Mouse (Mus musculus) c-Kit-positive CD71-positive TER-119-negative erythroid progenitor cells, embryonic 14.5 days (primary cell): Measurements from ENCODE around the gene Galnt7.

Experiments
- DNase-seq: peaks from one replicate; pipeline ENCODE4 v3.0.0-alpha.2; 2013; ENCODE audit warnings: low read depth

The Galnt7 gene

GRCm38 (mm10) chr8:57584416-57585127, 68.3 kb downstream of the Galnt7 start:
- no peak for DNase-seq

DNA sequence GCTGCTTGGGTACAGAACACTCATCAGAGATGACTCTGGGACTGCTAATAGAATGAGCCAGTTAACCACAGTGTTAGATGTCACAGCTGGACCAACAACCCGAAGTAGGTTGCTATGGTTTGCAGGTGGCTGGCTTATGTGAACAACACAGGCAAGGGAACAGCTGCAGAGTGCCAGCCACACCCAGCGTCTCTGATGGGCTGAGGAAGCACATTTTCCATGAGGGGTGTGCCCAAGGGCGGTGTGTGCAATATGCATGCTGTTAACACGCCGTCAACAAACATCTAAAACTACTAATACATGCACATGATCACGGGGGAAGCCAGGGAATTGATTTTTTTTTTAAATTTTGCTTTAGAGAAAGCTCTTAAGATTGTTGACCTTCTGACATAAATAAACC, 73.0 kb downstream of the Galnt7 start:
- DNase-seq: no peak

GRCm38 (mm10) chr8:57577301-57577700, 75.5 kb downstream of the Galnt7 start:
- DNase-seq: no peak

DNA sequence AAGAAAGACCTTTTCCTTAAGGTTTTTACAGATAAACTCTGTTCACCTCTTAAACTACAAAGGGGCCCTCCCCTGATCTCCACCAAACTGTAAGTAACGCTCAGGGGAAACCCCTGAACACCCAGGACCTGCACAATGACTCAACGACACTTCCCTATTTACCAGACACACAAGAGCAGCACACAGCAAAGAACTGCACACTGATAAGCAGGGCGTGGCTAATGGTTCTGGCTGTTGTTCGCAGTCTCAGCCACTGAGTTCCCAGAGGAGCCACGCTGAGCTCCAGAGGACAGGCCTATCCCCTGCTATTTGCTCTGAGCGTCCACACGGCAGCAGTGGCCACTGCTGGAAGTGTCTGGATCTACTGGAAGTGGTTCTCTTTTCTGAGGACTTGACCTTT, 76.6 kb downstream of the Galnt7 start:
- DNase-seq: peak; percentile 87

- DNase-seq: no peak
Observed at GRCm38 (mm10) chr8:57575336-57575735, 77.5 kb downstream of the Galnt7 start.

DNA sequence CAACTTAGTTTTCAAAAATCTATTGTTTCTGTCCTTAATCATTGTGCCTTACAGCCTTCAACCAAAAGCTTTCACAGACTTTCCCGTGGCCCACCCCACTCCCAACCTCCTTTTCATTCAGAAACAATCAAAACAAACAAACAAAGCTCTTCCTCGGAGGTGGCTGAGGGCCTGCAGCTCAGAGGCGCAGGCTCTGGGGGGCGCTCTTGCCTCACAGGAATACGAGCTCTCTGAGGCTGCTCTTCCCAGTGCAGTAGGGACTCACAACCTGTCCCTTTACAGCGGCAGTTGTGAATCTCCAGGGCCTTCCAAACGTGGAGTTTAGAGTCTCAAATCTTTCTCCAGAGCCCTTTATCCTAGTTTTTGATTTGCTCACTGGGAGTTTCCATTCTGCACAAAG, 78.4 kb downstream of the Galnt7 start:
- peak; percentile 68 for DNase-seq

- DNase-seq: no peak
Observed at GRCm38 (mm10) chr8:57573844-57574243, 79.0 kb downstream of the Galnt7 start.

- DNase-seq: no peak
Observed at GRCm38 (mm10) chr8:57569886-57570285, 82.9 kb downstream of the Galnt7 start.

DNA sequence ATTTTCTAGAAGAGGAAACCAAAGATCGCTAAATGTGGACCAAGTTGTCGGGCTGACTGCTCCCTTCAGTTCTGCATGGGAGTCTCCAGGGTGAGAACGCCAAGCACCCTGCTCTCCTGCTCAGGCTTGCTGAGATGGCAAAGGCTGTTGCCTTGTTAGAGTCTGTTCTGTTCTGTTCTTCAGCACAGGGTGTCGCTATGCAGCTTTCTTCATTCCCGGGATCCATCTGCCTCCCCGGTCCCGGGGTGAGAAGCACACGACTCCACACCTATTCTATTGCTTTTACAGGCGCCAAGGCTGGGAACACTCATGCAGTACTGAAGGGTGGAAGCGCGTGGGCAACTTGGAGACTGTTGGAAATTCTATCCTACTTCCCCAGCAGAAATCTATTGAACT, 83.4 kb downstream of the Galnt7 start:
- no peak for DNase-seq

GRCm38 (mm10) chr8:57568633-57569399, 84.0 kb downstream of the Galnt7 start:
- DNase-seq: no peak

GRCm38 (mm10) chr8:57567998-57568397, 84.8 kb downstream of the Galnt7 start:
- DNase-seq: no peak

DNA sequence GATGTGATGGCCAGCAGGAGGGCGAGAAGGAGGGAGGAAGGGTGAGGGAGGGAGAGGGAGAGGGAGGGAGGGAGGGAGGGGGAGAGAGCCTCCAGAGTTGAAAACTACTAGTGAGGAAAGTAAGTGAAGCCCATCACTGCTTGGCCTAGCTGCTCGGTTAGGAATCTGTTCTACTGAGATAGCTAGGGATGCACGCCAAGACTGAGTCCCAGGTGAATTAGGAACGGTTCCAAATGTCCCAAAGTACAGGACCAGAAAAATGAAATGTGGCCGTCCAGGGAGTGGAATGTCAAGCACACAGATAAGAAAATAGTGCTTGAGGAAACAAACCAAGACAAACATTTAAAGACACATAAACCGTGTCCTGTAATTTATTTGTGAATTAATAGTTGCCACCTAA, 87.8 kb downstream of the Galnt7 start:
- no peak for DNase-seq

- no peak for DNase-seq
Observed at GRCm38 (mm10) chr8:57563726-57564125, 89.1 kb downstream of the Galnt7 start.

- DNase-seq: no peak
Observed at GRCm38 (mm10) chr8:57562741-57563140, 90.1 kb downstream of the Galnt7 start.

DNA sequence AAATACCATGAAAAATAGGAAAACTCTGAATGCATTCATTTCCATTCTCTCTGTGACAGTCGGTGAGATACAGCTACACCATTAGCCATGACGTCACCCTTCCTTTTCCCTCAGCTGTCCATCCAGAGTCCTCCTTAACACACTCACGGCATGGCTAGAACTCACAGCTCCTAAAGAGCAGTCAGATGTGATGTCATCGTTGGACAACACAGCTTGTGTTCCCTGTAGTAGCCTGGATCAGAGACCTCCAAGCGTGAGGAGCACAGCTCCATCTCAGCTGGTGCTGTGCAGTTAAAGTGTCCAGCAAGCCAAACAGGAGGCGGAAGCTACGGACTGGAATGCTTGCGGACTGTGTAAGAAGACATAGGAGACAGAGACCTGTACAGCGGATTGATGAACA, 91.9 kb downstream of the Galnt7 start:
- DNase-seq: no peak

- no peak for DNase-seq
Observed at GRCm38 (mm10) chr8:57552102-57553032, 100.5 kb downstream of the Galnt7 start.

DNA sequence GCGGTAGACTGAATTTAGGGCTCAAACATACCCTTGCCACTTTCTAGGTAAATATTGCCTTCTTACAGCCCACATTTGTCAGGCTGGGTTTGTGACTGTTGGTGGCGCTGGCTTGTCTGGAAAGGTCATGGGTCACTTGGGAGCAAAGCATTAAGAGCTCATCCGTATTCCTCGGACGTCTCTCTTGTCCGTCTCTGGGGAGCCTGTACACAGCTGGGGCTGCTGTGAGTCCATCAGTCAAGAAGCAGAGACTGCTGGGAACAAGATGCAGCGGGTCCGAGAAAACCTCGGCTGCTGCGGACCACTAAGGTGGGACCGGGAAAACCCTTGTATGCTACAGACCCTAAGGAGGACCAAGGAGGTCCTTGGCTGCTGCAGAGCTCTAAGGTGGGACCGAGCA, 105.3 kb downstream of the Galnt7 start:
- DNase-seq: no peak

GRCm38 (mm10) chr8:57546834-57547233, 106.0 kb downstream of the Galnt7 start:
- DNase-seq: no peak

DNA sequence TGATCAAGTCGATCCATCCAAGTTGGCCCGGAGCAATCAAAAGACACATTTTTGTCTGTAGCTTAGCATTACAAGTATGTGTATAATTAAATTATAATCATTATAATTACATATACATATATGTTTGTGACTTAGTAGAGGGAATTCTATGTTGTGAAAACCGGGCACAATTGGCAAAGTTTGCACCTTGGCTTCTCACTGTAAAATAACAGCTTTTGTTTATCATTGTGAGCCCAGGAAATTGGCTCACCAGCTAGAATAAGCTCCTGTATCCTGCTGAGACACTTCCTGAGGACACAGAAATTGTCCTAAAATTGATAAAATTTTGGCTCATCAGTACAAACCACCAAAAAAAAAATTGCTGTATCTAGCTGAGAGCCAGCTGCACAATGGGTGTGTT, 106.4 kb downstream of the Galnt7 start:
- no peak for DNase-seq

- DNase-seq: no peak
Observed at GRCm38 (mm10) chr8:57541405-57541804, 111.4 kb downstream of the Galnt7 start.

- no peak for DNase-seq
Observed at GRCm38 (mm10) chr8:57540951-57541350, 111.9 kb downstream of the Galnt7 start.

GRCm38 (mm10) chr8:57540110-57540838, 112.6 kb downstream of the Galnt7 start:
- DNase-seq: no peak
